Mouse (Mus musculus) liver, adult (tissue): ENCODE results near the gene Rhof.

Source experiments
- GATA4 ChIP-seq: IDR thresholded peaks from 2 replicates; pipeline ENCODE4 v1.6.1; 2014; ENCODE audit warnings: mild to moderate bottlenecking, low read length; ENCODE audit not compliant: insufficient replicate concordance

Gene Rhof

DNA sequence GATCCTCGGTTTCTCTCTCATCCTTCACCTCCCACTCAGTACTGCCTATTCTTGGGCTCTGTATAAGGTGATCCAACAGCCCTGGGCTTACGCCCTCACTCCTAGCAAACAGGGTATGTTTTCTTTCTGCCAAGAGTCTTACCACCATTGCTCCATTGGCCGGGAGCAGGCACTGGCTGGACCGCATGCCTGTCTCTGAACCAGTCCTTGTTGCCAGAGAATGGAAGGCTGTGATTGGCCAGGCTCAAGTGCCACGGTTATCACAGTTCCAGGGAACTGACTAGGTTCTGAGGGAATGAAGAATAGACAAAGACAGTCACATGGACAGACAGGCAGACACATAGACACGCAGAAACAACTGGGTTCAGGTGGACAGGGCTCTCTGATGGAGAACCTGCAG is 27.7 kb downstream of the Rhof start:
- no peak for TF ChIP-seq GATA4

DNA sequence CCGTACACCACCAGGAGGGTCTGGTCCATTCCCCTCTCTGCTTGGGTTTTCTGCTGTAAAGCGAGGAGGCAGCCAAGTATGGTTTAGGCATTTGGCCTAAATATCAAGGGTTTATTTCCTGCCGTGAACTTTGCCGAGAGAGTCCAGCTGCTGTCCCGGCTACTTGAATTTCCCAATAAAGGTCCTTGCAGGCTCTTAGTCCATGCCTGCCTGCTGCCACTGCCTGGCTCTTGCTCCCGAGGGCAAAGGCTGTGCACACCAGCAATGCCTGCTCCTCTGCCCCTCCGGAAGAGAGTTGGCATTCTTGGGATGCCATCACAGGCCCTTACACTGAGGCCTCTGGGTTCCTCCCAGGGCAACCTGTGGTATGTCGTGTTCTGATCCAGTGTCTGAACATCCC is 28.9 kb downstream of the Rhof start:
- TF ChIP-seq GATA4 = no peak

DNA sequence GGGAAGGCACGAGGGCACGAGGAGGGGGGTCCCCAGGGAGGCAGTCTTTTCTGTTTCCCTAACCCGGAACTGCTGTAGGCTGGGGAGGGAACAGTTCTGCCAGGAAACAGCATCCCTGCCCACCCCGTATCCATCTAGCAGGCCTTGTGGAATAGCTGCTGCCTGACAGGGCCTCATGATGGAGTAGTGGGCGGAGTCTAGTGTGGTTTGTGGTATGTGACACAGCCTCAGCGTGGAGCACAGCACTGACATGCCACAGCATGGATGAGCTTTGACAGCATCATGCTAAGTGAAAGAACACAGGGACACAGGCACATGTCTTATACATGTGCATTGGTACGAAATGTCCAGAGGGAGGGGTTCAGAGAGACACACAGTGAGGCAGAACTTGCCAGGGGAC is 30.1 kb downstream of the Rhof start:
- no peak for TF ChIP-seq GATA4

DNA sequence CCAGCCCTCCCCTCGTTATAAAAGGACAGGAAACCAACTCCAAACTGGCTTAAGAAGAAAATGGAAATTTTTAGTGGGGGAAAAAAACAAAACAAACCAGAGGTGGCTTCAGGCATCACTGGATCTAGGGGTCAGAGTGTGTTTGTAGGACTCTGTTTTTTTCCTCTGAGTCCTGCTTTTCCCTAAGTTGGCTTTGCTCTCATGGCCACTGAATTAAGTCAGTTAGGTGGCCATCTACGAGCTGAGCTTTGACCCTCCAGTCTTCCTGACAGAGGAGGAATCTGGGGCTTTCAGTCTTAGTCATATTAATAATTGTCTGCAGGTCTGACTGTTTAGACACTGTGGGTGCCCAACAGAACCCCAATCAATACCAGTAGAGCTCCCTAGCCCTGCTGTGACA is 34.0 kb downstream of the Rhof start:
- TF ChIP-seq GATA4 = no peak

DNA sequence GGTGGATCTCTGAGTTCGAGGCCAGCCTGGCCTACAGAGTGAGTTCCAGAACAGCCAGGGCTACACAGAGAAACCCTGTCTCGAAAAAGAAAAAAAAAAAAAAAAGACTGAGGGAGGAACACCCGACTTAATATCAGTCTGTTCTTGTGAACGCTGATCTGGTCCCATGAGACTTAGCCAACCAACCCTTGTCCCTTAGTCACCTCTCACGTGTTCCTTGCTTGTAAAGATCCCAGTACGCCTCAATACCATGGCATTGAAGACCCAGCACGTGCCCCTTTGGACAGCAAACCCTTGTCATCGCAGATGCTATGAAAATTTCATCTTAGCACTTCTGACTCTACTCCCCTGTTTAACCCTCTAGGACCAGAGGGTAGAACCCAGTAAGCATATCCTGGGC is 36.2 kb downstream of the Rhof start:
- TF ChIP-seq GATA4 = no peak

GRCm38 (mm10) chr5:123094238-123094991 is 38.1 kb downstream of the Rhof start:
- TF ChIP-seq GATA4 = no peak

DNA sequence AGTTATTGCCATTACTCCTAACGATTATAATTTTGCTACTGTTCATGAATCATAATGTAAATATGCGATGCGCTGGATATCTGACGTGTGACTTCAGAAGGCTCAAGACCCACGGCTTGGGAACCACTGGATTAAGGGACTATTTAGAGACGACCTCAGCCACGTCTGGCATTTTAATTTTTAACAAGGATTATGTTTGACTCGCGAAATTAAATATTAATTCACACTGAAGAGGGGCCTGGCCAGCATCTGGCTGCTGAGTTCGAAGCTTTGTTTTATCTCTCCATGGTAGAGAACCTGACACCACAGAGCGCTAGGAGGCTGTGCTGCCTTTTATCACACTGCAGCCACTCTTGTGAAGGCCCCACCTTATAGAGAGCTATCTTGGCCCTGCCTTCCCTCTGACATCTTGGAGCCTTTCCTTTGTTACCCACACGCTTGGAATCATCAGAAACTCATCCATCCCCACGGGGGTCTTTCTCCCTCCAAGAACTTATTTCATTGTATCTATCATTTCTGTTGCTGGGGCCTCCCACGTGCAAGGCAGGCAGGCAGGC is 39.3 kb downstream of the Rhof start:
- no peak for TF ChIP-seq GATA4

GRCm38 (mm10) chr5:123090560-123091306 is 41.8 kb downstream of the Rhof start:
- no peak for TF ChIP-seq GATA4

- TF ChIP-seq GATA4 = no peak
These were observed 43.7 kb downstream of the Rhof start for GRCm38 (mm10) chr5:123088784-123089183.

GRCm38 (mm10) chr5:123086501-123086900 is 46.0 kb downstream of the Rhof start:
- no peak for TF ChIP-seq GATA4

DNA sequence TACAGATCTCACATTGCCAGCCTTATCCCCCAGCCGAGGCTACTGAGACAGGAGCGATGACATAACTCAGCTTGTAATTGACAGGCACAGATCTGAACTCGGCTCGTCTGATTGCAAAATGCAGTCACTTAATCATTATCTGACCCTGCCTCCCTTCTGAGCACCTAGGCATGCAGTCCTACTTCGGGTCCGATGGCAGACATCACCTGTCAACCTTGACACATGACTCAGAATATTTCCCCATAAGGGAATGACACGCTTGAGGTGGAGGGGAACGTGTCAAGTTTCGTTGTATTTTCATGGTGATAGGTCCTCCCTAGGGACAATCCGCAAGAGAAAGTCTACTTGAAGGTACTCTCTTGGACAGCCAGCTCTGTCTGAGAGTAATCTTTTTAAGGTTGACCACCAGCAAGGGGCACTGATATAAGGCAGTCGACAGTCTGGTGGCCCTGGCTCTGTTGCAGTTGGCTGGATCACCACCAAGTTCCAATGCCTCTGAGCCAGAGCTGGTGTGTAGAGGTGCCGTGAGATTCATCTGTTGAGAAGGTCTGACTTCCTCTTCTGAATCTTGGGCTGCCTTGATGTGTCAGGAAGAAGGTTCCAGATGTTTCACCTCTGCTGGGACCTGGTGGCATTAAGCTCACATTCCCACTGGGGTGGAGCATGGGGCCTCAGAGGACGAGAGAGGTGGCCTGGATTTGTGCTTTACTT is 49.0 kb downstream of the Rhof start:
- TF ChIP-seq GATA4 = no peak

DNA sequence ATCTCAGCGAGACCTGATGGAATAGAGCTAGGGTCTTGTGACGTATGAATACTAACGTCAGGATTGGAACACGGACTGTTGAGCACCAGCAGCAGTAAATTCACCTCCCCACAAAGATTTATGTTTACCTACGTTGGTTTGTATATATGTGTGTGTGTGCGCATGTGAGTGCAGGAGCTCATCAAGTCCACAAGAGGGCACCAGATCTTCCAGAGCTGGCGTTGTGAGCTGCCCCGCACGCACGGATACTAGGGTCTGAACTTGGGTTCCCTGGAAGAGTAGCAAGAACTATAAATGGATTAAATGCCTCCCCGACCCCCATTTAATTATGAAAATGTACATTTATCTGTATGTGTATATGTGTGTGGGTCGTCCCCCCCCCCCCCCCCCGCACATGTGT is 52.0 kb downstream of the Rhof start:
- no peak for TF ChIP-seq GATA4

- no peak for TF ChIP-seq GATA4
These were observed 52.5 kb downstream of the Rhof start for GRCm38 (mm10) chr5:123080041-123080440.

DNA sequence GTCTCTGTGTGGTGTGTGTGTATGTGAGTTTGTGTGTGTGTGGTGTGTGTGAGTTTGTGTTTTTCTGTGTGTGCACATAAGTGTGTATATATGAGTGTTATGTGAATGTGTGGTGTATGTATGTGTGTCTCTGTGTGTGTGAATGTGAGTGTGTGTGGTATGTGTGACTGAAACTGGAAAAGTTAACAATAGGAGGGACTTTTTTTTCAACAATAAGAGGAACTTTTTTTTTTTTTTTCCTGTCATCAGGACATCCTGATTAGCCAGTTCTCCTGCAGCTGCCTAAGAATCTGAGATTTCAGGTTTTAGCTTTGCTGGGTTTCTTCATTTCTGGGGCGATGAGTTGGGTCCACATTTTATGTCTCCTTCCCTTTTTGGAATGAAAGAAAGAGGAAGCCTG is 52.9 kb downstream of the Rhof start:
- TF ChIP-seq GATA4 = no peak

DNA sequence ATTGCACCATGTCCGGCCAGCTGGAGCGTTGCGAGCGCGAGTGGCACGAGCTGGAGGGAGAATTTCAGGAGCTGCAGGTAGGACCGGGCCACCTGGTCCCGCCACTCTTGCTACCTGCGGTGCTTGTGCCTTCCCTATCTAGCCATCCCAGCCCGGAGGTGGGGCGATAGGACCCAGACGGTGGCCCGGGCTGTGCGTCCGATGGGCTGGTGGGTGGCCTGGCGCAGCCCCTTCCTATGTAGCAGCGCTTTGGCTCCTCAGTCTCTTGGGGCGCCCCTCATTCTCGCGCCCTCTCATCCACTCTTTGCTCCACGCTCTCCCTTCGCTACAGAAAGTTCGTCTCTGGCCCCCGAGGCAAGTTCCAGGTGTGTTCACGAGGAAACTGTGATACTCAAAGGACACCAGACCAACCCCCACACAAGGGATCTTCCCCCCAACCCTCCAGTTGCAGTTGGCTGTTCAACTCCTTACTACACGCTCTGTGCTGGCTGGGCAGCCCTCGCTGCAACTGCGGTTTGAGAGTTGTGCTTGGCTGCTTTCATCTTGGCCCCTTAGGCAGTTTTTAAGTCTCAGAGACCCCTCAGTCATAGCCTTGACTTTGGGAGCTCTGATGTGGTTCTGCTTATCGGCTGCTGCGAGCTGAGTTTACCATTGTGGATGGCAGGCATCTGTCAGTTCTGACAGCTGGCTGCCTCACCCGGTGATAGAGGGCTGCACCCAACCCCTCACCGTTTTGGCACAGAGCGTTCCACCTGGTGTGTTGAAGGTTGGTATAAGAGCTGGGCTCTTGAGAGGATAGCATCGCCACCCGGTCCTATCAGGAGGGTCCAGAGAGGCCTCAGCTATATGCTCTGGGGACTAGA is 55.8 kb downstream of the Rhof start:
- no peak for TF ChIP-seq GATA4
